Mouse (Mus musculus): ENCODE data around the gene Prkcq. TPM values are rescaled to one million over a fixed set of nuclear protein-coding genes. Genes with fewer than 3 reads are reported as not detected.
A peak's percentile ranks its signal among the peaks of the same experiment; 100 is the strongest.

Prkcq gene
- polyA plus RNA-seq, 1 experiment from 2014 or later, result 2.8 TPM

- H3K9me3 ChIP-seq (ENCODE audit: control insufficient read depth, low read length), result no peaks in the 10 kb centered on the region
- no peak for DNase-seq (ENCODE audit: low spot score)
- WGBS, result 74% methylated on average over 6 of the region's 6 CpGs
- H3K4me2 ChIP-seq (ENCODE audit: low read length), result no peak overlapping the region
- H3K4me1 ChIP-seq (replicated peaks; ENCODE audit: control insufficient read depth, insufficient read depth, low read length), result no peaks in the 10 kb centered on the region
- H3K36me3 ChIP-seq (ENCODE audit: control insufficient read depth, insufficient read depth, low read length), result no peaks in the 10 kb centered on the region
- ATAC-seq (replicated peaks; ENCODE audit: low FRiP score, low TSS enrichment, low read depth), result no peak
- H3K4me3 ChIP-seq (ENCODE audit: low read depth, low read length), result no peak overlapping the region
- H3K9ac ChIP-seq (ENCODE audit: low read length), result no peak overlapping the region
- no peaks in the 10 kb centered on the region for H3K27me3 ChIP-seq (replicated peaks; ENCODE audit: control insufficient read depth, insufficient read depth, low read length)
- H3K27ac ChIP-seq (ENCODE audit: low read depth), result no peak overlapping the region
These were observed 20.1 kb upstream of the Prkcq start for GRCm38 (mm10) chr2:11151655-11152323.

GRCm38 (mm10) chr2:11159641-11160040, 12.3 kb upstream of the Prkcq start:
- DNase-seq (ENCODE audit: low spot score), result no peak
- WGBS, result 90% methylated on average over 7 of the region's 7 CpGs
- Histone ChIP-seq H3K27ac (ENCODE audit: low read depth) (no peak overlapping the region), H3K4me2 (ENCODE audit: low read length) (no peak overlapping the region), H3K4me1 (replicated peaks; ENCODE audit: control insufficient read depth, insufficient read depth, low read length) (no peaks in the 10 kb centered on the region), H3K36me3 (ENCODE audit: control insufficient read depth, insufficient read depth, low read length) (no peaks in the 10 kb centered on the region), H3K4me3 (ENCODE audit: low read depth, low read length) (no peak overlapping the region), H3K9ac (ENCODE audit: low read length) (no peak overlapping the region), H3K27me3 (replicated peaks; ENCODE audit: control insufficient read depth, insufficient read depth, low read length) (no peaks in the 10 kb centered on the region), H3K9me3 (ENCODE audit: control insufficient read depth, low read length) (no peaks in the 10 kb centered on the region)
- ATAC-seq (replicated peaks; ENCODE audit: low FRiP score, low TSS enrichment, low read depth), result no peak

- H3K4me1 ChIP-seq (replicated peaks; ENCODE audit: control insufficient read depth, insufficient read depth, low read length), result no peaks in the 10 kb centered on the region
- WGBS, result 79% methylated on average over 3 of the region's 3 CpGs
These were observed 11.2 kb upstream of the Prkcq start for GRCm38 (mm10) chr2:11160696-11161095.

GRCm38 (mm10) chr2:11161336-11161735, 10.6 kb upstream of the Prkcq start:
- 89% methylated on average over 4 of the region's 4 CpGs for WGBS

More at GRCm38 (mm10) chr2:11160696-11161095, 11.2 kb upstream of the Prkcq start:
- Histone ChIP-seq H3K36me3 (ENCODE audit: control insufficient read depth, insufficient read depth, low read length) (no peaks in the 10 kb centered on the region), H3K9me3 (ENCODE audit: control insufficient read depth, low read length) (no peaks in the 10 kb centered on the region), H3K27me3 (replicated peaks; ENCODE audit: control insufficient read depth, insufficient read depth, low read length) (no peaks in the 10 kb centered on the region), H3K9ac (ENCODE audit: low read length) (no peak overlapping the region), H3K4me2 (ENCODE audit: low read length) (no peak overlapping the region), H3K27ac (ENCODE audit: low read depth) (no peak overlapping the region), H3K4me3 (ENCODE audit: low read depth, low read length) (no peak overlapping the region)
- DNase-seq (ENCODE audit: low spot score) (no peak), ATAC-seq (replicated peaks; ENCODE audit: low FRiP score, low TSS enrichment, low read depth) (no peak)

GRCm38 (mm10) chr2:11162701-11163100, 9.2 kb upstream of the Prkcq start:
- Histone ChIP-seq H3K9me3 (ENCODE audit: control insufficient read depth, low read length) (no peaks in the 10 kb centered on the region), H3K27ac (ENCODE audit: low read depth) (no peak overlapping the region), H3K36me3 (ENCODE audit: control insufficient read depth, insufficient read depth, low read length) (no peaks in the 10 kb centered on the region), H3K4me2 (ENCODE audit: low read length) (no peak overlapping the region), H3K27me3 (replicated peaks; ENCODE audit: control insufficient read depth, insufficient read depth, low read length) (no peaks in the 10 kb centered on the region), H3K9ac (ENCODE audit: low read length) (no peak overlapping the region), H3K4me1 (replicated peaks; ENCODE audit: control insufficient read depth, insufficient read depth, low read length) (no peaks in the 10 kb centered on the region), H3K4me3 (ENCODE audit: low read depth, low read length) (no peak overlapping the region)
- WGBS, result 71% methylated on average over 3 of the region's 3 CpGs
- no peak for DNase-seq (ENCODE audit: low spot score)
- ATAC-seq (replicated peaks; ENCODE audit: low FRiP score, low TSS enrichment, low read depth), result no peak

More at GRCm38 (mm10) chr2:11161336-11161735, 10.6 kb upstream of the Prkcq start:
- H3K27ac ChIP-seq (ENCODE audit: low read depth), result no peak overlapping the region
- no peaks in the 10 kb centered on the region for H3K4me1 ChIP-seq (replicated peaks; ENCODE audit: control insufficient read depth, insufficient read depth, low read length)
- H3K4me3 ChIP-seq (ENCODE audit: low read depth, low read length), result no peak overlapping the region
- H3K27me3 ChIP-seq (replicated peaks; ENCODE audit: control insufficient read depth, insufficient read depth, low read length), result no peaks in the 10 kb centered on the region
- H3K4me2 ChIP-seq (ENCODE audit: low read length), result no peak overlapping the region
- DNase-seq (ENCODE audit: low spot score), result no peak
- no peak overlapping the region for H3K9ac ChIP-seq (ENCODE audit: low read length)
- ATAC-seq (replicated peaks; ENCODE audit: low FRiP score, low TSS enrichment, low read depth), result no peak
- no peaks in the 10 kb centered on the region for H3K36me3 ChIP-seq (ENCODE audit: control insufficient read depth, insufficient read depth, low read length)
- H3K9me3 ChIP-seq (ENCODE audit: control insufficient read depth, low read length), result no peaks in the 10 kb centered on the region

GRCm38 (mm10) chr2:11164170-11164569, 7.7 kb upstream of the Prkcq start:
- Histone ChIP-seq H3K36me3 (ENCODE audit: control insufficient read depth, insufficient read depth, low read length) (no peaks in the 10 kb centered on the region), H3K4me2 (ENCODE audit: low read length) (no peak overlapping the region), H3K27ac (ENCODE audit: low read depth) (no peak overlapping the region), H3K9me3 (ENCODE audit: control insufficient read depth, low read length) (no peaks in the 10 kb centered on the region), H3K27me3 (replicated peaks; ENCODE audit: control insufficient read depth, insufficient read depth, low read length) (no peaks in the 10 kb centered on the region), H3K4me1 (replicated peaks; ENCODE audit: control insufficient read depth, insufficient read depth, low read length) (no peaks in the 10 kb centered on the region), H3K9ac (ENCODE audit: low read length) (no peak overlapping the region), H3K4me3 (ENCODE audit: low read depth, low read length) (no peak overlapping the region)
- DNase-seq (ENCODE audit: low spot score), result no peak
- ATAC-seq (replicated peaks; ENCODE audit: low FRiP score, low TSS enrichment, low read depth), result no peak
- 89% methylated on average over 3 of the region's 3 CpGs for WGBS

GRCm38 (mm10) chr2:11169721-11170335, 2.1 kb upstream of the Prkcq start:
- Histone ChIP-seq H3K27ac (ENCODE audit: low read depth) (no peak overlapping the region), H3K4me2 (ENCODE audit: low read length) (no peak overlapping the region), H3K4me3 (ENCODE audit: low read depth, low read length) (no peak overlapping the region), H3K4me1 (replicated peaks; ENCODE audit: control insufficient read depth, insufficient read depth, low read length) (no peaks in the 10 kb centered on the region; the same call in 1 of the 2 replicates), H3K27me3 (replicated peaks; ENCODE audit: control insufficient read depth, insufficient read depth, low read length) (peaks cover 9% of the 10 kb centered on the region; the same call in 1 of the 2 replicates), H3K9ac (ENCODE audit: low read length) (no peak overlapping the region), H3K9me3 (ENCODE audit: control insufficient read depth, low read length) (no peaks in the 10 kb centered on the region), H3K36me3 (ENCODE audit: control insufficient read depth, insufficient read depth, low read length) (no peaks in the 10 kb centered on the region)
- ATAC-seq (replicated peaks; ENCODE audit: low FRiP score, low TSS enrichment, low read depth) (no peak), DNase-seq (ENCODE audit: low spot score) (no peak)
- WGBS, result 73% methylated on average over 6 of the region's 6 CpGs

GRCm38 (mm10) chr2:11172831-11173414, 1.0 kb downstream of the Prkcq start:
- WGBS, result 20% methylated on average over 9 of the region's 9 CpGs
- H3K4me1 ChIP-seq (replicated peaks; ENCODE audit: control insufficient read depth, insufficient read depth, low read length), result no peaks in the 10 kb centered on the region; the same call in 1 of the 2 replicates
- peaks cover 9% of the 10 kb centered on the region; the same call in 1 of the 2 replicates for H3K27me3 ChIP-seq (replicated peaks; ENCODE audit: control insufficient read depth, insufficient read depth, low read length)
- no peak overlapping the region; the same call in 1 of the 2 replicates for H3K9ac ChIP-seq (ENCODE audit: low read length)
- H3K4me2 ChIP-seq (ENCODE audit: low read length), result peak overlapping the region; percentile 87
- peak overlapping the region; percentile 55 for H3K4me3 ChIP-seq (ENCODE audit: low read depth, low read length)
- no peak for ATAC-seq (replicated peaks; ENCODE audit: low FRiP score, low TSS enrichment, low read depth)
- H3K27ac ChIP-seq (ENCODE audit: low read depth), result no peak overlapping the region
- DNase-seq (ENCODE audit: low spot score), result no peak
- H3K9me3 ChIP-seq (ENCODE audit: control insufficient read depth, low read length), result no peaks in the 10 kb centered on the region
- H3K36me3 ChIP-seq (ENCODE audit: control insufficient read depth, insufficient read depth, low read length), result no peaks in the 10 kb centered on the region
